24 mouse cellular contexts compared by ENCODE assay signal in genomic region chr14:73250056-73250455, GRCm38 (mm10).
"Had no signal": no experiment of that assay in that cellular context is flagged by ENCODE, and none has a peak within 500 bp of the region (broad histone marks: within the 10 kb centered on the region; RNA-seq: fewer than 3 reads in every experiment).

No protein-coding gene starts in this region.

- H3K27me3 ChIP-seq: kidney, embryonic 15.5 days; limb, embryonic 12.5 days; limb, embryonic 15.5 days; megakaryocyte, embryonic 14.5 days; midbrain, embryonic 13.5 days; neural tube, embryonic 13.5 days; stomach, embryonic 15.5 days had no signal

- H3K27ac ChIP-seq: hindbrain, postnatal 0 days; kidney, embryonic 15.5 days; left cerebral cortex, adult 2 months; limb, embryonic 12.5 days; limb, embryonic 15.5 days; macrophage; midbrain, embryonic 10.5 days; midbrain, embryonic 13.5 days; neural tube, embryonic 13.5 days; stomach, embryonic 15.5 days had no signal

- H3K4me2 ChIP-seq: kidney, embryonic 15.5 days; limb, embryonic 12.5 days; limb, embryonic 15.5 days; lung, embryonic 14.5 days; midbrain, embryonic 13.5 days; neural tube, embryonic 13.5 days; stomach, embryonic 15.5 days had no signal

- H3K36me3 ChIP-seq: kidney, embryonic 15.5 days; limb, embryonic 12.5 days; limb, embryonic 15.5 days; neural tube, embryonic 13.5 days; stomach, embryonic 15.5 days had no signal

- ATAC-seq: hindbrain, postnatal 0 days; inflammation-experienced regulatory T-cells, adult 6 months; lung, postnatal 0 days; midbrain, embryonic 13.5 days; midbrain, embryonic 16.5 days had no signal

- H3K9me3 ChIP-seq: kidney, embryonic 15.5 days; limb, embryonic 12.5 days; limb, embryonic 15.5 days; megakaryocyte, embryonic 14.5 days; midbrain, embryonic 10.5 days; midbrain, embryonic 13.5 days; neural tube, embryonic 13.5 days; stomach, embryonic 15.5 days had no signal

- H3K4me3 ChIP-seq: kidney, embryonic 15.5 days; left cerebral cortex, adult 2 months; limb, embryonic 12.5 days; limb, embryonic 15.5 days; megakaryocyte, embryonic 14.5 days; midbrain, embryonic 10.5 days; midbrain, embryonic 13.5 days; myocyte; neural tube, embryonic 13.5 days; stomach, embryonic 15.5 days had no signal

- DNase-seq: kidney, adult 11 months; kidney, adult 8-10 months; kidney, postnatal 10 days; kidney, postnatal 36 days; layer of hippocampus, postnatal 36 days; lung, embryonic 14.5 days; right cerebral cortex, postnatal 25 days; spleen, adult 18-20 months; thymus, postnatal 36 days had no signal

- H3K4me1 ChIP-seq: limb, embryonic 12.5 days; limb, embryonic 15.5 days; stomach, embryonic 15.5 days had no signal

- H3K9ac ChIP-seq: kidney, embryonic 15.5 days; limb, embryonic 12.5 days; limb, embryonic 15.5 days; lung, embryonic 14.5 days; midbrain, embryonic 13.5 days; neural tube, embryonic 13.5 days; stomach, embryonic 15.5 days had no signal
